Mouse (Mus musculus): ENCODE data around the gene Dixdc1. TPM values are rescaled to one million over a fixed set of nuclear protein-coding genes. Genes with fewer than 3 reads are reported as not detected.
"Not testable (repeated sequence)": the region's sequence is repeated elsewhere in the genome, so short reads cannot be mapped to it uniquely, and the experiment has no call there.

Gene Dixdc1
- total and polyA plus RNA-seq, 3 experiments, result 0.27 TPM; not detected in 2

DNA sequence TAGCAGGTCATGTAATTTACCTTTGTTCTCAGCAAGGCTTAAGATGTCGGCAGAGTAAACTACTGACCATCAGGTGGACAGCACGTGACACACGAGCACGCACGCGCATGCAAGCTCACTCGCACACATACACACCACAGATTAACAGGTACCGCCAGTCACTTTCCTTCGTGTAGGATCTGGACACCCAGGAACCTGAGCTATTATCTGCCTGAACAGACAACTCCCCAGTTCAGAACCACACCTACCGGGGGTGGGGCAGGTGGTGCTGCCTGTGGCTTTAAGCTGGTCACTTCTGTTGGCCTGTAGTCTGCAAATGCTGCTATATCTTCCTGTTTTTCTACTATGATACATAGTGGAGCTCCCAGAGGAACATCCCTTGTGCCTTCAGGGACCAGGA is 88.8 kb downstream of the Dixdc1 start:
- peaks cover 93% of the 10 kb centered on the region for H3K36me3 ChIP-seq (replicated peaks)
- TF ChIP-seq POLR2AphosphoS5 (IDR thresholded peaks at IDR 0.05; ENCODE audit: insufficient replicate concordance, low read depth, low read length) (no peak), GATA1 (IDR thresholded peaks at IDR 0.05; ENCODE audit: borderline replicate concordance, low read length) (no peak), CTCF (IDR thresholded peaks at IDR 0.05; ENCODE audit: low read depth, low read length) (no peak), GATA2 (IDR thresholded peaks at IDR 0.05; ENCODE audit: borderline replicate concordance, low read depth, low read length) (no peak), TAL1 (conservative IDR thresholded peaks at IDR 0.05; ENCODE audit: low read depth, low read length) (no peak)
- no peaks in the 10 kb centered on the region for H3K9me3 ChIP-seq (replicated peaks)
- no peaks in the 10 kb centered on the region for H3K27me3 ChIP-seq (ENCODE audit: insufficient read depth, low read length)
- DNase-seq (ENCODE audit: low spot score) (no peak), ATAC-seq (ENCODE audit: extremely low read depth, insufficient number of reproducible peaks, low FRiP score, poor library complexity, severe bottlenecking) (no peak)
- H3K4me1 ChIP-seq (ENCODE audit: insufficient read depth, low read depth, low read length), result peaks cover 17% of the 10 kb centered on the region
- no peak overlapping the region for H3K4me3 ChIP-seq (ENCODE audit: low read depth, low read length)

DNA sequence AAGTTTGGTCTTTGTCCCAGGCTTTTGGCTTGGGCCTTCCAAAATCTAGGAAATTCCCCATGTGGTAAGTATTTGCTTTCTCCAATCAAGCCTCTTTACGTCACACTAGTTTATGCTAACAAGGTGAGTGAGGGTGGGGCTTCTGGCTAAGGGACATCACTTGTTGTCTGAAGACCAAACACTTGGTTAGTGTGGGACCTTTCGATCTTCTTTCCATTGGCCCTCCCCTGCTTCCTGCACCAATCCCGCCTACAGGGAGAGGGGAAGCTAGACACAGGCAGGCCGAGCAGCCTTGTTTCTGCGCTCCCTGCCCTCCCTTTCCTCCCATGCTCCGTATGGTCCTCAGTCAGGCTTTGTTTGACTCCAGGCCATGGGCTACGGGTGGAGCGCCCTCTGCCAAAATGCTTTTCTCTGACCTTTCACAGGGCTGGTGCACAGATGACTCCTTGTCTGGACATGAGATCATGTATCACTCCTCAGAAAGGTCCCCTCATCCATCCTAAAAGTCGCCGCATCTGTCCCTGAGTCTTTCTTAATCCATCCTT is 92.4 kb downstream of the Dixdc1 start:
- Histone ChIP-seq H3K27me3 (ENCODE audit: insufficient read depth, low read length) (no peaks in the 10 kb centered on the region), H3K4me1 (ENCODE audit: insufficient read depth, low read depth, low read length) (peaks cover 11% of the 10 kb centered on the region; the same call in 1 of the 2 replicates), H3K4me3 (ENCODE audit: low read depth, low read length) (no peak overlapping the region), H3K36me3 (replicated peaks) (peaks cover 96% of the 10 kb centered on the region), H3K9me3 (replicated peaks) (no peaks in the 10 kb centered on the region)
- ATAC-seq (ENCODE audit: extremely low read depth, insufficient number of reproducible peaks, low FRiP score, poor library complexity, severe bottlenecking) (no peak), DNase-seq (ENCODE audit: low spot score) (no peak)
- no peak for TF ChIP-seq POLR2AphosphoS5 (IDR thresholded peaks at IDR 0.05; ENCODE audit: insufficient replicate concordance, low read depth, low read length)
- TF ChIP-seq CTCF (IDR thresholded peaks at IDR 0.05; ENCODE audit: low read depth, low read length), result no peak
- no peak for TF ChIP-seq GATA2 (IDR thresholded peaks at IDR 0.05; ENCODE audit: borderline replicate concordance, low read depth, low read length)
- no peak for TF ChIP-seq GATA1 (IDR thresholded peaks at IDR 0.05; ENCODE audit: borderline replicate concordance, low read length)
- TF ChIP-seq TAL1 (conservative IDR thresholded peaks at IDR 0.05; ENCODE audit: low read depth, low read length), result no peak

DNA sequence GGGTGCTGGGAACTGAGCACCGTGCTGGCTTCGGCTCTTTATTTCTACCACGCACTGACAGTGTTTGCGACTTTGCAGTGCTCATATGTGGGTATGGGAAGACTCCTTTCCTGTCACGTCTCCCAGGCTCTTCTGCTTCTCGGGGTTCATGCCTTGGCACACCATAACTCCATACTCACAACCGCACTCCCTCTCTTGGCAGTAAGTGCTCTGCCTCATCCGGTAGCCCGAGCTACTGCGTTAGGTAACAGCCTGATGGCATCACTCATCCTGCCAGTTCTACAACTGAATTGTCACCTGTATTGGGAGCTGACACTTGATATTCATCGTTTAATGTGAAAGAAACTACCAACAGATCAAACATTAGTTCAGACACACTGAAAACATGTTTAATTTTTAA is 105.0 kb downstream of the Dixdc1 start:
- Histone ChIP-seq H3K4me3 (ENCODE audit: low read depth, low read length) (no peak overlapping the region), H3K36me3 (replicated peaks) (peaks cover 61% of the 10 kb centered on the region), H3K4me1 (ENCODE audit: insufficient read depth, low read depth, low read length) (peaks cover 10% of the 10 kb centered on the region), H3K27me3 (ENCODE audit: insufficient read depth, low read length) (no peaks in the 10 kb centered on the region), H3K9me3 (replicated peaks) (no peaks in the 10 kb centered on the region)
- ATAC-seq (ENCODE audit: extremely low read depth, insufficient number of reproducible peaks, low FRiP score, poor library complexity, severe bottlenecking) (no peak), DNase-seq (ENCODE audit: low spot score) (no peak)
- TF ChIP-seq GATA1 (IDR thresholded peaks at IDR 0.05; ENCODE audit: borderline replicate concordance, low read length), result no peak
- no peak for TF ChIP-seq CTCF (IDR thresholded peaks at IDR 0.05; ENCODE audit: low read depth, low read length)
- no peak for TF ChIP-seq TAL1 (conservative IDR thresholded peaks at IDR 0.05; ENCODE audit: low read depth, low read length)
- TF ChIP-seq POLR2AphosphoS5 (IDR thresholded peaks at IDR 0.05; ENCODE audit: insufficient replicate concordance, low read depth, low read length), result no peak
- no peak for TF ChIP-seq GATA2 (IDR thresholded peaks at IDR 0.05; ENCODE audit: borderline replicate concordance, low read depth, low read length)

DNA sequence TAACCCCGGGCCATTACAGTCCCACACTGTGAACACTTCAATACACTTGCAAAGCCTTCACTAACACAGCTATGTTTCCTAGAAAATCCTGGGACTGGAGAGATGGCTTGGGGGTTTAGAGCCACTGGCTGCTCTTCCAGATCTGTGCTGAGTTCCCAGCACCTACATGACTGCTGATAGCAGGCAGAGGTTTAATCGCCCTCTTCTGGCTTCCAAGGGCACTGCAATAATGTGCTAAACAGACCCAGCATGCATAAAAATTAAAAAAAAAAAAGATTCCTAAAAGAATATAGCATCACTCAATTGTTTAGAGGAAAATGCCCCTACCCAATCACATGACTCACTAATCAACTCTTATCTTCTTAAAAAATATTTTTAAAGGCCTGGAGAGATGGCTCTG is 106.3 kb downstream of the Dixdc1 start:
- ATAC-seq (ENCODE audit: extremely low read depth, insufficient number of reproducible peaks, low FRiP score, poor library complexity, severe bottlenecking) (no peak), DNase-seq (ENCODE audit: low spot score) (no peak)
- Histone ChIP-seq H3K4me1 (ENCODE audit: insufficient read depth, low read depth, low read length) (peaks cover 10% of the 10 kb centered on the region), H3K27me3 (ENCODE audit: insufficient read depth, low read length) (no peaks in the 10 kb centered on the region), H3K4me3 (ENCODE audit: low read depth, low read length) (no peak overlapping the region), H3K36me3 (replicated peaks) (peaks cover 49% of the 10 kb centered on the region), H3K9me3 (replicated peaks) (no peaks in the 10 kb centered on the region)
- no peak for TF ChIP-seq GATA1 (IDR thresholded peaks at IDR 0.05; ENCODE audit: borderline replicate concordance, low read length)
- no peak for TF ChIP-seq CTCF (IDR thresholded peaks at IDR 0.05; ENCODE audit: low read depth, low read length)
- TF ChIP-seq TAL1 (conservative IDR thresholded peaks at IDR 0.05; ENCODE audit: low read depth, low read length), result no peak
- no peak for TF ChIP-seq GATA2 (IDR thresholded peaks at IDR 0.05; ENCODE audit: borderline replicate concordance, low read depth, low read length)
- TF ChIP-seq POLR2AphosphoS5 (IDR thresholded peaks at IDR 0.05; ENCODE audit: insufficient replicate concordance, low read depth, low read length), result no peak

DNA sequence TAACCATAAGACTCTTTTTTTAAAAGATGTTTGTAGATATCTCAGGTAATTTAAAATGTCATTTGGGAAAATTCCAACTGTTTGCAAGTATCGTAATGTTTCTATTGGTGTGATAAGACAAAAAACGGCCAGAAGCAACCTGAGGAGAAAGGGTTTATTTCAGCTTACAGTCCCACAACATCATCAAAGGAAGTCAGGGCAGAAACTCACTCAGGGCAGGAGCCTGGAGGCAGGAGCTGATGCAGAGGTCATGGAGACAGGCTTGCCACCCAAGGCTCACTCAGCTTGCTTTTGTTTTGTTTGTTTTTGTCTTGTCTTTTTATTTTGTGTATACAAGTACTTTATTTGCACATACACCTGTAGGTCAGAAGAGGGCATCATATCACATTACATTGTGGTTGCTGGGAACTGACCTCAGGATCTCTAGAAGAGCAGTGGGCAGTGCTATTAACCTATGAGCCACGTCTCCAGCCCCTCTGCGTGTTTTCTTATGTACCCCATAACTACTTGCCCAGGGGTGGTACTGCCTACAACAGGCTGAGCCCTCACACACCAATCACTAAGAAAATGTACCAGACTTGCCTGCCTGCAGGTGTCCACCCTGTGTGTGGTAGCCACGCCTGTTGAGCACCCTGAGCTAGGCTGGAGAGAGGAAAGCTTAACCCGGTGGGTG is 107.2 kb downstream of the Dixdc1 start:
- TF ChIP-seq TAL1 (conservative IDR thresholded peaks at IDR 0.05; ENCODE audit: low read depth, low read length) (no peak), POLR2AphosphoS5 (IDR thresholded peaks at IDR 0.05; ENCODE audit: insufficient replicate concordance, low read depth, low read length) (no peak), GATA2 (IDR thresholded peaks at IDR 0.05; ENCODE audit: borderline replicate concordance, low read depth, low read length) (no peak), GATA1 (IDR thresholded peaks at IDR 0.05; ENCODE audit: borderline replicate concordance, low read length) (no peak), CTCF (IDR thresholded peaks at IDR 0.05; ENCODE audit: low read depth, low read length) (no peak)
- H3K36me3 ChIP-seq (replicated peaks), result peaks cover 41% of the 10 kb centered on the region
- ATAC-seq (ENCODE audit: extremely low read depth, insufficient number of reproducible peaks, low FRiP score, poor library complexity, severe bottlenecking), result no peak
- H3K9me3 ChIP-seq (replicated peaks), result no peaks in the 10 kb centered on the region
- H3K4me1 ChIP-seq (ENCODE audit: insufficient read depth, low read depth, low read length), result peaks cover 10% of the 10 kb centered on the region
- no peak for DNase-seq (ENCODE audit: low spot score)
- H3K27me3 ChIP-seq (ENCODE audit: insufficient read depth, low read length), result no peaks in the 10 kb centered on the region
- H3K4me3 ChIP-seq (ENCODE audit: low read depth, low read length), result peak overlapping the region; percentile 50; the same call in 1 of the 2 replicates

DNA sequence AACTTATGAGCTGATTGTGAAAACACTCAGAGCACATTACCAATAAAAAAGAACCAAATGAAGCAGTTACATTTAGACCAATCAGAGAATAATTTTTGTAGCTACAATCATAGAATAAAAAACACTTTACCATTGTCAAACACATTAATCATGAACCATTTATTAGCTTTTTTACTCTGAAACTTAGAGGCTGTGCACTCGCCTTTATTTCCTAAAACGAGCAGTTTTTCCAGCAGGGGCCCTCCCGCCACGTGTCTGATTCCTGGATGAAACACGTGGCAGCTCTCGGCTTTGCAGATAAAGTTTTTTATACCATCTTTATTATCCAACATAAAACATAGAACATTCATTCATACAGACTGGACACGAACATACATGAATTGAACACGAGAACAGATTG is 108.4 kb downstream of the Dixdc1 start:
- ATAC-seq (ENCODE audit: extremely low read depth, insufficient number of reproducible peaks, low FRiP score, poor library complexity, severe bottlenecking); H3K27me3 ChIP-seq (ENCODE audit: insufficient read depth, low read length); DNase-seq (ENCODE audit: low spot score); H3K9me3 ChIP-seq (replicated peaks); H3K4me3 ChIP-seq (ENCODE audit: low read depth, low read length): not testable (repeated sequence)
- Histone ChIP-seq H3K36me3 (replicated peaks) (peaks cover 30% of the 10 kb centered on the region), H3K4me1 (ENCODE audit: insufficient read depth, low read depth, low read length) (peaks cover 10% of the 10 kb centered on the region)

Measured in G1E (cell line).